Mouse (Mus musculus) monocyte, adult 5-6 weeks (primary cell): ENCODE measurements around the gene Rapsn. TPM values are rescaled to one million over a fixed set of nuclear protein-coding genes. Genes with fewer than 3 reads are reported as not detected.
"Not testable (repeated sequence)": the region's sequence is repeated elsewhere in the genome, so short reads cannot be mapped to it uniquely, and the experiment has no call there.

Source experiments
- ATAC-seq: fragments of 153-309, 156-312 bp; replicated peaks from 2 replicates; pipeline ENCODE4 v1.8.0; 2017; ENCODE audit warnings: mild to moderate bottlenecking; ENCODE audit not compliant: low TSS enrichment, insufficient number of reproducible peaks, severe bottlenecking, poor library complexity, low FRiP score
- total RNA-seq: library from RNA; stranded (forward); fragments of 200-1000, 200-491, 200-594 nt; gene quantifications from 3 replicates; pipeline ENCODE4 v1.2.3, GENCODE M21; 2017

Gene Rapsn
- total RNA-seq, result 4.3 TPM in 1 of 3 replicates, not detected in the others

GRCm38 (mm10) chr2:91035385-91035784, at the start of gene Rapsn:
Gene Rapsn, plus strand, starts transcription at chr2:91035620.
- ATAC-seq, result no peak

- no peak for ATAC-seq
Observed at GRCm38 (mm10) chr2:90986055-90986454, 49.4 kb upstream of the Rapsn start.

GRCm38 (mm10) chr2:91008536-91008935, 26.9 kb upstream of the Rapsn start:
- ATAC-seq, result no peak

GRCm38 (mm10) chr2:91013881-91014280, 21.5 kb upstream of the Rapsn start:
- no peak for ATAC-seq

DNA sequence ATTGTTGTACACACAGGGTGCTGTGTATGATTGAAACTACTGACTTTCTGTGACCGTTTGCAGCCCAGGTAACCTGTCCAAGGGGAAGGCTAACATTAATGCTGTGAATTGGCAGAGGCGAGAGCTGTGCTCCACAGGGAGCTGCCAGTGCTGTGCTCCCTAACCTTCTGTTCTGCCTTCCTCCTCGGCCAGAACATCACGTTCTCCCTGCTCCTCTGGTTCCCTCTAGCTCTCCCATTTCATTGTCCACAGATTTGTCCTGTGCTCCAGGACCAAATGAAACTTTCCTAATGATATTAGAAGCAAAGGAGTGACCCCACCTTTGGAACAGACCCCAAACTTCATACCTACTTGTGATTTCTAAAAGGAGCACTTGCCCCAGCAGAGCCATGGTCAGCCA, 20.0 kb upstream of the Rapsn start:
- ATAC-seq, result no peak

GRCm38 (mm10) chr2:91018061-91018788, 17.2 kb upstream of the Rapsn start:
- ATAC-seq, result no peak

DNA sequence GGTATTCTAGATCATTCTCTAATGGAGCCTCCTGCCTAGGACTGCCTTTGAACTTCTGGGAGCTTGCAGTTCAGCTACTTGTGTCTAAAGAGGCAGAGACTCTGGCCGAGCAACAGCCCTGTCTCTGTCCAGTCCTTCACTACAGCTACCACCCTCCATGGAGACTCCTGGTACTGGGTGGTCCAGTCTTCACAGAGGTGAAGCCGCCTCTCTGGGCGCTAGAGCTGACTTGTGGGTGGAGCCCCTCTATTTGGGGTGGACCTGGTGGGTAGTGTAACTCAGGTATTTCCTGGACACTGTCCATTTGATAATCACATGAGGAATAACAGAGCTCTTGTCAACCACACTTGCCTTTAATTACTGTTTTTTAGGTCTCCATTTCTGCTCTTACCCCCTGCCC, 15.5 kb upstream of the Rapsn start:
- no peak for ATAC-seq

- not testable (repeated sequence) for ATAC-seq
Observed at GRCm38 (mm10) chr2:91022266-91022665, 13.2 kb upstream of the Rapsn start.

- ATAC-seq, result no peak
Observed at GRCm38 (mm10) chr2:91023131-91023530, 12.3 kb upstream of the Rapsn start.

- no peak for ATAC-seq
Observed at GRCm38 (mm10) chr2:91023956-91024355, 11.5 kb upstream of the Rapsn start.

DNA sequence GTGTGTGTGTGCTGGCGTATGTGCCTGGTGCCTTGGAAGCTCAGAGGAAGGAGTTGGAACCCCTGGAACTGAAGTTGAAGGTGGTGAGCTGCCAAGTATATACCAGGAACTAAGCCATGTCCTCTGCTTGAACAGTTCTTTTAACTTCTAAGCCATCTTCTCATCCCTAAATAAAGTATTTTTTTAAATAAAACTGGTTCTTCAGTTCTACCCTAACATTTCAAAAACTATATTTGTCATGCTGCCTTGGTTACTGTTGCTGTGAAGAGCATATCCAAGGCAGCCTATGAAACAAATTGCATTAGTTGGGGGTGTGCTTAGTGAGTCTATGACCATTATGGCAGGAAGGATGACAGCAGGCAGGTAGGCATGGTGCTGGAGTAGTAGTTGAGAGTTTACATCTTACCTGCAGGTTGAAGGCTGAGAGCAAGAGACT, 10.3 kb upstream of the Rapsn start:
- ATAC-seq, result no peak

DNA sequence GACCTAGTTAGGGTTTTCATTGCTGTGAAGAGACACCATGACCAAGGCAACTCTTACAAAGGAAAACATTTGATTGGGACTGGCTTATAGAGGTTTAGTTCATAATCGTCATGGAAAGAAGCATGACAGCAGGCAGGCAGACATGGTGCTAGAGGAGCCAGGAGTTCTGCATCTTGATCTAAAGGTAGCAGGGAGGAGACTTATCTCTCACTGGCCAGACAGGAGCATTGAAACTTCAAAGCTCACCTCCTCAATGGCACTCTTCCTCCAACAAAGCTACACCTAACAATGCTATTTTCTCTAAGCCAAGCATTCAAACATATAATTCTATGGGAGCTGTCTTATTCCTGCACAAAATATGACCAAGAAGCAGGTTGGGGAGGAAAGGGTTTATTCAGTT, 8.9 kb upstream of the Rapsn start:
- ATAC-seq, result no peak

DNA sequence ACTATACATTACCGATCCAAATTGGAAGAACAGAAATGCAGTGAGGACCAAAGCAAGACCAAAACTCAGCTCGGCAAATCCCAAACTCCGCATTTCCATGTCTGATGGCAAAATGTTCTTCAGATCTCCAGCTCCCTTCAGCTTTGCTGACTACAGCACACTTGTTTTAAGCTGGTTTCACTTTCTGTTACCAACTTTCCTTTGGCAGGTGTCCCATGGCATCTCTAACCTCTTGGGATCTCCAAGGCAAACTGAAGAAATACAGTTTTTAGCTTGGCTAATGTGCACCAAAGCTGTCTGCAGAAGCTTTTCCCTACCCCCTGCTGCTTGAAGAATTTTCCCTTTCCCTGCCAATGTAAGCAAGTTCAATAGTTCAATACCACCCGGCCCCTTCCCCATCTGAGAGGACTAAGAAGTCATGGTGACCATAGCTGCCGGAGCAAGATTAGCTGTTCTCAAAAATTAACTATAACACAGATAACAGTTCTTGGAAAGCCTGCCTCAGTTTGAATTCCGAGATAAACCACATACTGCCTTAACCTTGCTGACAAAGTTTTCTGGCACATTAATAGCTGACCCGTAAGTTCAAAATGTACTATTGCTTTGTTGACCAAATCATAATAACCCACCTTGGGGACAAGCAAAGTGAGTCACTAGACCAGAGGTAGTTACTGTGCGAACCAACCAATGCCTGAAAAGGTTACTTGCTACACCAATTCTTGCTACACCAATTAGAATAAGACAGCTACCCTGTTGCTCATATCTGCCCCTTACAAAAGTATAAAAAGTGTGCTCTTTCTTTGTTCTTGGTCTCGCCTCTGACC, 7.8 kb upstream of the Rapsn start:
- no peak for ATAC-seq

- ATAC-seq, result no peak
Observed at GRCm38 (mm10) chr2:91031216-91031615, 4.2 kb upstream of the Rapsn start.

DNA sequence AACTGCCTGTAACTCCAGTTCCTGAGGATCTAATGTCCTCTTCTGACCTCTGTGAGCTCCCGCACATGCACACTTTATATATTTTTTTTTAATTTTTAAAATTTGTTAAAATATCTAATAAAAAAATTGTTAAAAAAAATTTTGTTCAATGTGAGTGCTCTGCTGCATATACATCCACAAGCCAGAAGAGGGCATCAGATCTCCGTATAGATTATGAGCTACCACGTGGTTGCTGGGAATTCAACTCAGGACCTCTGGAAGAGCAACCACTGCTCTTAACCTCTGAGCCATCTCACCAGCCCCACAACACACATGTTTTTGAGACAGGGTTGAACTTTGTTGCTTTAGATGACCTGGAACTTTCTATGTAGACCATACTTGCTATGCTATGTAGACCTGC, 2.4 kb upstream of the Rapsn start:
- ATAC-seq, result no peak

DNA sequence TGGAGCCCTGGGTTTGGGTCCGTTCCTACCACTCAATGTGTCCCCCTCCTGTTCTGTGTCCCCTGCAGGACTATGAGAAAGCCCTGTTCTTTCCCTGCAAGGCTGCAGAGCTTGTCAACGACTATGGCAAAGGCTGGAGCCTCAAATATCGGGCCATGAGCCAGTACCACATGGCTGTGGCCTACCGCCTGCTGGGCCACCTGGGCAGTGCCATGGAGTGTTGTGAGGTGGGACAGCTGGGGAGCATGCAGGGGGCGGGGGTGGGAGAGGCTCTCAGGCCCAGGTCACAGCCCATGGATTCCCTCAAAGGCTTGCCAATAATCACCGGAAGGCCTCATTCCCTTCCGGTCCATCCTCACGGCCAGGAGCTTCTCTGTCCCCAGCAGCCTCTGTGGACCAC, 6.4 kb downstream of the Rapsn start:
- ATAC-seq, result no peak

DNA sequence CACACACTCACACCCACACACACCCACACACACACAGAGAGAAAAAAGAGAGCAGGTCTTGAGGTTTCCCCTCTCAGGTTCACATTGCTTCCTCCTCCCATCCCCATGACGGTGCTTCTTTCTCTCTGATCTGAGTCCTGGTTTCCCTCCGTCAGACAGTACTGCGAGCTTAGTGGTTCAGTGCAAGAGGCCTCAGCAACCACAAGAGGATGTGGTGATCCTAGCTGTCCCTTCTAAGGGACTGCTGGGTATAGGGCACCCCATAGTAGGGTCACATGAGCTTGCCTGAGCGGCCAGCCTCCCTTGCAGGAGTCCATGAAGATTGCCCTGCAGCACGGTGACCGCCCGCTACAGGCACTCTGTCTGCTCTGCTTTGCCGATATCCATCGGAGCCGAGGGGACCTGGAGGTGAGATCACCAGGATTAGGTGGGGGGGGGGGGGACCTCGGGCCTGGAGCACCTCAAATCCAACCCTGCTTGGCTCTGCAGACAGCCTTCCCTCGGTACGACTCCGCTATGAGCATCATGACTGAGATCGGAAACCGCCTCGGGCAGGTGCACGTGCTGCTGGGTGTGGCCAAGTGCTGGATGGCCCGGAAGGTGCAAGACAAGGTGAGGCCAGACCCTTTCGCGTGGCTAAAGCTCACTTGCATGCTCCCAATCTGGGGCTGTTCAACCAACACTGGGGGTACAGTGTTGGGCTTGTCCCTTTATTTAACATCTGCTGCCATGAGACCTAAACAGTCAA, 7.4 kb downstream of the Rapsn start:
- ATAC-seq, result peak; percentile 81

DNA sequence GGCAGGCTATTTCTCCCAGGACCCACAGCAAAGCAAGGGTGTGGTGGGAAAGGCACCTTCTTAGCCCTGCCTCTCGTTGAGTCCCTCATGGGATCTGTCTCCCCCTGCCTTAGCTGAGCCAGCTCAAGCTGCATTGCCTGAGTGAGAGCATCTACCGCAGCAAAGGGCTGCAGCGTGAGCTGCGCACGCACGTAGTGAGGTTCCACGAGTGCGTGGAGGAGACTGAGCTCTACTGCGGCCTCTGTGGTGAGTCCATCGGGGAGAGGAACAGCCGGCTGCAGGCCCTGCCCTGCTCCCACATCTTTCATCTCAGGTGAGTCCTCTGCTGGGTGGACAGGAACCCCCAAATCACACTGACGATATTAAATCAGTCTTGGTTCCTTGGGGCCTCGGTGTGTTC, 9.3 kb downstream of the Rapsn start:
- no peak for ATAC-seq

- not testable (repeated sequence) for ATAC-seq
Observed at GRCm38 (mm10) chr2:91045805-91046204, 10.4 kb downstream of the Rapsn start.
